Mouse (Mus musculus): ENCODE measurements around the gene 1700025G04Rik. TPM values are rescaled to one million over a fixed set of nuclear protein-coding genes. Genes with fewer than 3 reads are reported as not detected.

The 1700025G04Rik gene
- total and polyA plus RNA-seq, 3 experiments: 1.5 to 19.5 (median 12.8) TPM

- Histone ChIP-seq H3K9me3 (replicated peaks; ENCODE audit: low read length) (no peaks in the 10 kb centered on the region), H3K79me2 (replicated peaks; ENCODE audit: control insufficient read depth, extremely low read depth, insufficient read depth, poor library complexity, severe bottlenecking) (no peaks in the 10 kb centered on the region), H3K4me1 (ENCODE audit: control insufficient read depth in 1 of 2, insufficient read depth in 2 of 2) (no peaks in the 10 kb centered on the region), H3K27ac (ENCODE audit: insufficient read depth, low read depth) (no peak overlapping the region), H3K4me2 (ENCODE audit: insufficient read depth, low read depth, poor library complexity, severe bottlenecking) (no peak overlapping the region), H3K9ac (ENCODE audit: insufficient read depth, low read depth) (no peak overlapping the region), H3K36me3 (replicated peaks in 1 of 2; ENCODE audit: control insufficient read depth in 1 of 2, insufficient read depth in 1 of 2, low read length in 1 of 2) (no peaks in the 10 kb centered on the region), H3K4me3 (replicated peaks in 1 of 3; ENCODE audit: low read depth in 2 of 3, low read length in 2 of 3, poor library complexity in 1 of 3) (no peak overlapping the region), H3K27me3 (replicated peaks) (no peaks in the 10 kb centered on the region)
- in situ Hi-C loops (cut with MboI; ENCODE audit: low pct_ligation_motif_present, low pct_unique_long_range_greater_than_20kb, low sequenced_read_pairs): no loop called here
- dilution Hi-C loops (cut with MboI; ENCODE audit: extremely low pct_ligation_motif_present, extremely low pct_unique_long_range_greater_than_20kb, low sequenced_read_pairs): no loop called here
- TF ChIP-seq CTCF (conservative IDR thresholded peaks at IDR 0.05 in 1 of 2, IDR thresholded peaks at IDR 0.05 in 1 of 2; ENCODE audit: low read depth in 2 of 2, low read length in 2 of 2): no peak
- no peak for TF ChIP-seq NRF1 (IDR thresholded peaks at IDR 0.05; ENCODE audit: low read depth, low read length)
- no peak for TF ChIP-seq ZKSCAN1 (IDR thresholded peaks at IDR 0.05; ENCODE audit: borderline replicate concordance, low read depth, low read length)
- no peak for TF ChIP-seq NELFE (IDR thresholded peaks at IDR 0.05; ENCODE audit: low read depth, low read length)
- no peak for TF ChIP-seq ETS1 (conservative IDR thresholded peaks at IDR 0.05; ENCODE audit: low read depth, low read length)
- TF ChIP-seq ELF1 (IDR thresholded peaks at IDR 0.05; ENCODE audit: low read depth, low read length): no peak
- no peak for TF ChIP-seq RAD21 (IDR thresholded peaks at IDR 0.05; ENCODE audit: low read depth, low read length)
- no peak for TF ChIP-seq ZC3H11A (IDR thresholded peaks at IDR 0.05; ENCODE audit: low read depth, low read length)
- no peak for TF ChIP-seq POLR2AphosphoS2 (IDR thresholded peaks at IDR 0.05; ENCODE audit: low read depth, low read length)
- no peak for TF ChIP-seq USF1 (IDR thresholded peaks at IDR 0.05; ENCODE audit: low read depth, low read length)
- TF ChIP-seq JUN (IDR thresholded peaks at IDR 0.05; ENCODE audit: insufficient read depth, low read depth, low read length): no peak
- TF ChIP-seq MAZ (IDR thresholded peaks at IDR 0.05; ENCODE audit: low read depth, low read length): no peak
- no peak for TF ChIP-seq EP300 (IDR thresholded peaks at IDR 0.05; ENCODE audit: low read length)
- DNase-seq (ENCODE audit: extremely low read depth): no peak
These were observed 241.6 kb downstream of the 1700025G04Rik start for GRCm38 (mm10) chr1:151848286-151848685.

DNA sequence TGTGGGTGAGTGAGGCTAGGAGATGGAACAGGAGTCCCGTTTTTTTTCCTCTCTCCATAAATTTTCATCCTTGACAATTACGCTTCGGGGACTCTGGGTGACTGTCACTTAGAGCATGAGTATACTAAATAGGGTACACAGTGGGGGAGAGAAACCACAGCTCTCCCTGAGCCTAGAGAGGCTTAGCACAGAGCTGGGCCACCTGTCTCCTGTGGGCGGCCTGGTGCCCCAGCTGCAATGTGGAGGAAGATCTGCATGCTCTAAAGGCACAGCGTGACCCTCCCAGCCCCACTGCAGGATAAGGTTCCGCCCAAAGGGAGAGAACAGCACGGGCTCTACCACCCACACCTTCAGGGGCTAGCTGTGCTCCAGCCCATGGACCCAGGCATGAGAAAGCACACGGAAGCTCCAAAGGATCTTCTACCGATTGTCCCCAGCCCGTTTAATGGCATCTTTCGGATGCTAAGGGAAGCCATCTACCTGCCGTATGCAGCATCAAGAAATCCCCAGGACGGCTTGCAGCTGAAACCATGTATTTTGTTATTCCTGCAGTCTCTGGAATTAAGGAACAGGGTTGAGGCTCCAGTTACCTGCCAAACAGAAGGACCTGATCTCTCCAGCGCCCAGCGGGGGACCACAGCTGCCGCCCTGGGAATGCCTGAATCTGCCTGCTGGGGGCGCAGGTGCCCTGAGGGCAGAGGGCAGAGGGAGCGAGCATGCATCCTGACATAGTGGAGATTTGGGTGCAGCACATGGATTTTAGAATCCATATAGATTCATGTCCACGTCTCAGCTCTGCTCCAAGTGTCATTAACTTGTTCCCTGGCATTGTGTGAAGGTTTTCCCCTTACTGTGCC lies 243.8 kb downstream of the 1700025G04Rik start:
- H3K27me3 ChIP-seq (replicated peaks): no peaks in the 10 kb centered on the region
- no peaks in the 10 kb centered on the region for H3K79me2 ChIP-seq (replicated peaks; ENCODE audit: control insufficient read depth, extremely low read depth, insufficient read depth, poor library complexity, severe bottlenecking)
- in situ Hi-C loops (cut with MboI; ENCODE audit: low pct_ligation_motif_present, low pct_unique_long_range_greater_than_20kb, low sequenced_read_pairs) (no loop called here), dilution Hi-C loops (cut with MboI; ENCODE audit: extremely low pct_ligation_motif_present, extremely low pct_unique_long_range_greater_than_20kb, low sequenced_read_pairs) (no loop called here)
- H3K9ac ChIP-seq (ENCODE audit: insufficient read depth, low read depth): no peak overlapping the region
- no peaks in the 10 kb centered on the region for H3K4me1 ChIP-seq (ENCODE audit: control insufficient read depth in 1 of 2, insufficient read depth in 2 of 2)
- H3K27ac ChIP-seq (ENCODE audit: insufficient read depth, low read depth): no peak overlapping the region
- no peaks in the 10 kb centered on the region for H3K36me3 ChIP-seq (replicated peaks in 1 of 2; ENCODE audit: control insufficient read depth in 1 of 2, insufficient read depth in 1 of 2, low read length in 1 of 2)
- no peaks in the 10 kb centered on the region for H3K9me3 ChIP-seq (replicated peaks; ENCODE audit: low read length)
- TF ChIP-seq UBTF (IDR thresholded peaks at IDR 0.05; ENCODE audit: low read depth, low read length) (no peak), MAFK (IDR thresholded peaks at IDR 0.05; ENCODE audit: insufficient replicate concordance, low read length) (no peak), RAD21 (IDR thresholded peaks at IDR 0.05; ENCODE audit: low read depth, low read length) (peak; percentile 5), NELFE (IDR thresholded peaks at IDR 0.05; ENCODE audit: low read depth, low read length) (no peak), CTCF (conservative IDR thresholded peaks at IDR 0.05 in 1 of 2, IDR thresholded peaks at IDR 0.05 in 1 of 2; ENCODE audit: low read depth in 2 of 2, low read length in 2 of 2) (peak in 1 of 2 experiments; percentile 14; a peak in 1 of 4 replicates), POLR2A (IDR thresholded peaks at IDR 0.05; ENCODE audit: low read depth, low read length) (no peak), ZC3H11A (IDR thresholded peaks at IDR 0.05; ENCODE audit: low read depth, low read length) (no peak), TBP (conservative IDR thresholded peaks at IDR 0.05; ENCODE audit: low read depth, low read length) (no peak), BHLHE40 (IDR thresholded peaks at IDR 0.05; ENCODE audit: low read depth, low read length) (no peak), CHD2 (IDR thresholded peaks at IDR 0.05; ENCODE audit: low read length) (no peak)
- H3K4me2 ChIP-seq (ENCODE audit: insufficient read depth, low read depth, poor library complexity, severe bottlenecking): no peak overlapping the region
- no peak overlapping the region for H3K4me3 ChIP-seq (replicated peaks in 1 of 3; ENCODE audit: low read depth in 2 of 3, low read length in 2 of 3, poor library complexity in 1 of 3)
- DNase-seq (ENCODE audit: extremely low read depth): no peak
